Mouse (Mus musculus) CH12.LX (cell line): ENCODE measurements around the gene Etfdh. TPM values are rescaled to one million over a fixed set of nuclear protein-coding genes. Genes with fewer than 3 reads are reported as not detected.

ENCODE experiments used
- DNase-seq: peaks from one replicate; pipeline ENCODE4 v3.0.0-alpha.2; 2013; ENCODE audit errors: extremely low read depth
- H3K27ac ChIP-seq: 2 replicates; pipeline ENCODE4 v1.5.1; 2012; ENCODE audit warnings: low read depth, mild to moderate bottlenecking, control low read depth, moderate library complexity; ENCODE audit not compliant: insufficient read depth
- H3K27me3 ChIP-seq: replicated peaks from 2 replicates; pipeline ENCODE3; 2012; ENCODE audit warnings: inconsistent platforms
- H3K36me3 ChIP-seq, 2 experiments: replicated peaks in 1 of 2; 2 replicates each; pipeline versions ENCODE3 to v1.6.1; 2012; ENCODE audit warnings: inconsistent platforms in 1 of 2, low read length in 1 of 2, mild to moderate bottlenecking in 1 of 2, mixed read lengths in 1 of 2, moderate library complexity in 1 of 2; ENCODE audit not compliant: control insufficient read depth in 1 of 2, insufficient read depth in 1 of 2
- H3K4me1 ChIP-seq, 2 experiments: 2 replicates each; pipeline ENCODE4 v1.6.1; 2012; ENCODE audit warnings: inconsistent platforms in 1 of 2, moderate library complexity in 1 of 2; ENCODE audit not compliant: insufficient read depth in 2 of 2, control insufficient read depth in 1 of 2
- H3K4me2 ChIP-seq: 2 replicates; pipeline ENCODE4 v1.6.1; 2012; ENCODE audit warnings: low read depth, mild to moderate bottlenecking, control low read depth; ENCODE audit not compliant: poor library complexity, insufficient read depth, severe bottlenecking
- H3K4me3 ChIP-seq, 3 experiments: fragments of 150-350 bp in 1 of 3; sonication (generic) in 1 of 3; replicated peaks in 1 of 3; 2 replicates each; pipeline versions ENCODE3 to v1.5.1; 2011 to 2012; ENCODE audit warnings: low read depth in 2 of 3, low read length in 2 of 3, mild to moderate bottlenecking in 2 of 3, moderate library complexity in 2 of 3, control low read depth in 1 of 3, improper control_type of control experiment in 1 of 3, inconsistent platforms in 1 of 3, mixed read lengths in 1 of 3; ENCODE audit not compliant: poor library complexity in 1 of 3
- H3K79me2 ChIP-seq: replicated peaks from 2 replicates; pipeline ENCODE4 v1.6.1; 2012; ENCODE audit warnings: mild to moderate bottlenecking, moderate library complexity; ENCODE audit not compliant: control insufficient read depth, poor library complexity, insufficient read depth, severe bottlenecking; ENCODE audit errors: extremely low read depth
- H3K9ac ChIP-seq: 2 replicates; pipeline ENCODE4 v1.6.1; 2012; ENCODE audit warnings: low read depth, mild to moderate bottlenecking, control low read depth, moderate library complexity; ENCODE audit not compliant: insufficient read depth
- H3K9me3 ChIP-seq: replicated peaks from 2 replicates; pipeline ENCODE3; 2012; ENCODE audit warnings: low read length, inconsistent platforms, mixed read lengths
- BHLHE40 ChIP-seq: IDR thresholded peaks from 2 replicates; pipeline ENCODE4 v1.6.1; 2011; ENCODE audit warnings: mild to moderate bottlenecking, low read depth, low read length, improper control_type of control experiment
- CHD2 ChIP-seq: IDR thresholded peaks from 2 replicates; pipeline ENCODE4 v1.6.1; 2011; ENCODE audit warnings: low read length, improper control_type of control experiment
- CTCF ChIP-seq, 2 experiments: IDR thresholded peaks in 1 of 2; conservative IDR thresholded peaks in 1 of 2; 2 replicates each; pipeline ENCODE4 v1.5.1; 2011 to 2012; ENCODE audit warnings: low read depth in 2 of 2, low read length in 2 of 2, improper control_type of control experiment in 1 of 2, inconsistent platforms in 1 of 2, mild to moderate bottlenecking in 1 of 2, moderate library complexity in 1 of 2
- ELF1 ChIP-seq: IDR thresholded peaks from 2 replicates; pipeline ENCODE4 v1.6.1; 2014; ENCODE audit warnings: low read depth, mild to moderate bottlenecking, inconsistent platforms, low read length, improper control_type of control experiment
- EP300 ChIP-seq: IDR thresholded peaks from 2 replicates; pipeline ENCODE4 v1.6.1; 2011; ENCODE audit warnings: low read length, improper control_type of control experiment
- GABPA ChIP-seq: IDR thresholded peaks from 2 replicates; pipeline ENCODE4 v1.6.1; 2012; ENCODE audit warnings: low read depth, low read length, improper control_type of control experiment, inconsistent platforms; ENCODE audit not compliant: insufficient replicate concordance
- IRF4 ChIP-seq: IDR thresholded peaks from 2 replicates; pipeline ENCODE4 v1.6.1; 2014; ENCODE audit warnings: low read depth, mild to moderate bottlenecking, inconsistent platforms, low read length, improper control_type of control experiment
- JUN ChIP-seq: IDR thresholded peaks from 2 replicates; pipeline ENCODE4 v1.6.1; 2011; ENCODE audit warnings: low read depth, mild to moderate bottlenecking, low read length, improper control_type of control experiment, moderate library complexity; ENCODE audit not compliant: insufficient read depth
- JUND ChIP-seq: conservative IDR thresholded peaks from 2 replicates; pipeline ENCODE4 v1.6.1; 2011; ENCODE audit warnings: low read depth, low read length, improper control_type of control experiment
- KAT2A ChIP-seq: IDR thresholded peaks from 2 replicates; pipeline ENCODE4 v1.6.1; 2012; ENCODE audit warnings: low read length, improper control_type of control experiment, inconsistent platforms; ENCODE audit not compliant: insufficient replicate concordance
- MAX ChIP-seq: IDR thresholded peaks from 2 replicates; pipeline ENCODE4 v1.6.1; 2011; ENCODE audit warnings: low read length, improper control_type of control experiment
- MAZ ChIP-seq: IDR thresholded peaks from 2 replicates; pipeline ENCODE4 v1.6.1; 2012; ENCODE audit warnings: low read depth, mild to moderate bottlenecking, inconsistent platforms, low read length, improper control_type of control experiment, moderate library complexity
- MEF2A ChIP-seq: IDR thresholded peaks from 2 replicates; pipeline ENCODE4 v1.6.1; 2014; ENCODE audit warnings: low read depth, mild to moderate bottlenecking, inconsistent platforms, low read length, improper control_type of control experiment, borderline replicate concordance
- MXI1 ChIP-seq: IDR thresholded peaks from 2 replicates; pipeline ENCODE4 v1.6.1; 2011; ENCODE audit warnings: mild to moderate bottlenecking, low read depth, low read length, improper control_type of control experiment
- MYC ChIP-seq: IDR thresholded peaks from 2 replicates; pipeline ENCODE4 v1.6.1; 2011; ENCODE audit warnings: low read depth, mild to moderate bottlenecking, improper control_type of control experiment, low read length
- NELFE ChIP-seq: IDR thresholded peaks from 2 replicates; pipeline ENCODE4 v1.6.1; 2011; ENCODE audit warnings: low read depth, low read length, improper control_type of control experiment
- NRF1 ChIP-seq: IDR thresholded peaks from 2 replicates; pipeline ENCODE4 v1.6.1; 2014; ENCODE audit warnings: low read depth, mild to moderate bottlenecking, inconsistent platforms, low read length, improper control_type of control experiment, moderate library complexity
- POLR2A ChIP-seq: IDR thresholded peaks from 2 replicates; pipeline ENCODE4 v1.6.1; 2011; ENCODE audit warnings: low read depth, mild to moderate bottlenecking, improper control_type of control experiment, low read length
- POLR2AphosphoS2 ChIP-seq: IDR thresholded peaks from 2 replicates; pipeline ENCODE4 v1.6.1; 2011; ENCODE audit warnings: low read depth, low read length, improper control_type of control experiment
- RCOR1 ChIP-seq: conservative IDR thresholded peaks from 2 replicates; pipeline ENCODE4 v1.6.1; 2012; ENCODE audit warnings: low read depth, mild to moderate bottlenecking, inconsistent platforms, low read length, improper control_type of control experiment
- SIN3A ChIP-seq: IDR thresholded peaks from 2 replicates; pipeline ENCODE4 v1.6.1; 2012; ENCODE audit warnings: low read length, improper control_type of control experiment, inconsistent platforms
- TBP ChIP-seq: conservative IDR thresholded peaks from 2 replicates; pipeline ENCODE4 v1.6.1; 2011; ENCODE audit warnings: low read depth, low read length, improper control_type of control experiment
- TCF12 ChIP-seq: IDR thresholded peaks from 2 replicates; pipeline ENCODE4 v1.6.1; 2014; ENCODE audit warnings: low read depth, mild to moderate bottlenecking, inconsistent platforms, low read length, improper control_type of control experiment
- USF1 ChIP-seq: IDR thresholded peaks from 2 replicates; pipeline ENCODE4 v1.6.1; 2014; ENCODE audit warnings: low read depth, mild to moderate bottlenecking, inconsistent platforms, low read length, improper control_type of control experiment
- USF2 ChIP-seq: conservative IDR thresholded peaks from 2 replicates; pipeline ENCODE4 v1.6.1; 2011; ENCODE audit warnings: low read depth, low read length, improper control_type of control experiment
- ZC3H11A ChIP-seq: IDR thresholded peaks from 2 replicates; pipeline ENCODE4 v1.6.1; 2012; ENCODE audit warnings: low read depth, mild to moderate bottlenecking, inconsistent platforms, low read length, improper control_type of control experiment
- ZKSCAN1 ChIP-seq: IDR thresholded peaks from 2 replicates; pipeline ENCODE4 v1.6.1; 2012; ENCODE audit warnings: low read depth, inconsistent platforms, low read length, improper control_type of control experiment, borderline replicate concordance
- ZMIZ1 ChIP-seq: IDR thresholded peaks from 2 replicates; pipeline ENCODE4 v1.6.1; 2012; ENCODE audit warnings: low read depth, mild to moderate bottlenecking, inconsistent platforms, low read length, improper control_type of control experiment
- dilution Hi-C: fragments of 300-500 bp; cut with MboI; formaldehyde crosslinking; loops from 2 replicates; pipeline ENCODE4 v1.14.3; 2020; ENCODE audit warnings: low sequenced_read_pairs; ENCODE audit not compliant: extremely low pct_unique_long_range_greater_than_20kb, extremely low pct_ligation_motif_present
- in situ Hi-C: fragments of 300-500 bp; cut with MboI; formaldehyde crosslinking; loops from 3 replicates; pipeline ENCODE4 v1.14.3; 2019; ENCODE audit warnings: low sequenced_read_pairs, low pct_ligation_motif_present, low pct_unique_long_range_greater_than_20kb, mixed read lengths
- polyA plus RNA-seq: library from polyadenylated mRNA; unstranded; fragments of >175 nt; gene quantifications from 2 replicates; pipeline ENCODE4 v1.2.1, GENCODE M21; 2012; ENCODE audit warnings: low read depth; ENCODE audit not compliant: insufficient read length
- total RNA-seq, 2 experiments: library from RNA; depleted of rRNA; stranded (reverse); fragments of 300-350 nt in 1 of 2; fragments of >200 nt in 1 of 2; gene quantifications; 2 replicates each; pipeline ENCODE4 v1.2.3; 2012 to 2014

Etfdh gene
- total and polyA plus RNA-seq, 3 experiments: 22.0 to 32.1 (median 22.4) TPM

DNA sequence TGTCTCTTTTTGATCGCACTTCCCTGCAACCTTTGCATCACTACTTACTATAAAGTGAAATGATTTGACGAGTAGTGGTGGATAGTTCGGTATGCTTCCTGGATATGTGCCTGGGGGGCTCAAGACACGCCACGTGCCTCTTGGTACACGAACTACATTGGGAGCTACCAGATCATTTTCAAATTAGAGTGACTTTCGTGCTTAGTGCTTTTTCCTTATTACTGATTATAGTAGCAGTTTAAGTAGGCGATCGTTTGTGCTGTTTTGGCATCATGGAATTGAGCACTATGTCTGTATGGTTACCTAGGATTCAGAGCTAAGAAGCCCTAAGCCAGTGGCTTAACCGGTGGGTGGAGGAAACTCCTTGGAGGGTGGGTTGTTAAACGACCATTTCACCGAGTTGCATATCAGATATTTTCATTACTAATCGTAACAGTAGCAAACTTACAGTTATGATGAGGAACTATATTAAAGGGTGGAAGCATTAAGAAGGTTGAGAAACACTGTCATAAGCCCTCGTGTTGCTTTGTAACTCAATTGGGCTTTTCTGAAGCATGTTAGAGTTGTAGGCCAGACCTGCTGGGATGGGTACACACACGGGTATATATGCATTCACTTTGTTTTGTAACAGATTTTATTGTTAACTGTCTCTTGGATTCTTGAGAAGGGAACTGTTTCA, 37.4 kb downstream of the Etfdh start:
- Histone ChIP-seq H3K79me2 (peaks cover 44% of the 10 kb centered on the region), H3K27ac (peak overlapping the region; percentile 51; the same call in 1 of the 2 replicates), H3K9ac (peak overlapping the region; percentile 89), H3K4me1 (peaks cover 2 to 21% of the 10 kb centered on the region in 2 experiments; a peak in 3 of 4 replicates), H3K4me2 (peak overlapping the region; percentile 74), H3K4me3 (peak overlapping the region; percentile 83 to 97 (median 83)), H3K9me3 (no peaks in the 10 kb centered on the region), H3K36me3 (peaks cover 25 to 37% of the 10 kb centered on the region in 2 experiments), H3K27me3 (no peaks in the 10 kb centered on the region)
- in situ Hi-C loops (loop anchor here (25.0 kb wide), 1 partner anchor 630 kb away; no protein-coding TSS in a partner anchor), dilution Hi-C loops (loop anchor here (25.0 kb wide), 1 partner anchor 380 kb away; no protein-coding TSS in a partner anchor)
- no peak for DNase-seq
- TF ChIP-seq MYC: peak; percentile 54
- no peak for TF ChIP-seq MEF2A
- peak; percentile 54 for TF ChIP-seq MAX
- no peak for TF ChIP-seq POLR2A

DNA sequence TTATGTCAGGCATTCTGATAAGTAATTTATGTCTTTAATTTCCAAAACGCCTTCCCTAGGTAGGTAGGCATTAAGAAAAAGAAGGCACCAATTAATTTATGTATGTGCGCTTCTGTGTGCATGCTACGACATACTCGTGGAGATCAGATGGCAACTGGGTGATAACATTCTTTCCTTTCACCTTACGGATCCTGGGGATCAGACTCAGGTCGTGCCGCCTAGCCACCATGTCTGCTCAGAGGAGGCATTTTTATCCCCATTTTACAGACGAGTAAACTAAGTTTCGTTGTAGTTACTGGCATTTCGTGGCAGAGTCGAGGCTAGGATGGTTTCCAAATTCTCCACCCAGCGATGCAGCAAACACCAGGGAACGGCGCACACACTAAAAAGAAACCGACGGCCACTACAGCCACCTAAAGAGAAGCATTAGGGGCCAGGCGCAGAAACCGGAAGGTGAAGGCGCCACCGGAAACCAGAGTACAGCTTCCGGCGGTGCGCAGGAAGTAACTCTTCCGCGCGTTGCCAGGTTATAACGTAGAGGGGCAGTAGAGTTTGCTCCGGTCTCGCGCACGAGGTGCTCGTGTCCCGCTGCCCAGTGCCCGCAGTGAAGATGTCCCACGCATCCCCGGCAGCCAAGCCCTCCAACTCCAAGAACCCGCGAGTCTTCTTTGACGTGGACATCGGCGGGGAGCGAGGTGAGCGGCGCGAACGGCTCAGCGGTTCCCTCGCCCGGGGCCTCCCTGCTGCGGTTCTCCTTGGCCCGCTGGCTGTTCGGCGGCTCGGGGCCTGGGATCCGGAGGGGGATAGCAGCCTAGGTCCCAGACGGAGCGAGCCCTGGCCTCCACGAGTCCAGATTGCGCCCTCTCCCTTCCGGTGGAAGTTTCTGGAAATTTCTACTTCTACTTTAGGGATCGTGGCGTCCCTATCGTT, 38.2 kb downstream of the Etfdh start, which contains the start of gene Ppid:
Ppid (plus strand) TSS at position 480 of the 930 bp plus-strand sequence.
- dilution Hi-C loops: loop anchor here (25.0 kb wide), 1 partner anchor 379 kb away; no protein-coding TSS in a partner anchor
- peak within 1 kb of the TSS; percentile 89 for H3K9ac ChIP-seq
- H3K36me3 ChIP-seq: peaks cover 19 to 29% of the 10 kb centered on the region in 2 experiments
- in situ Hi-C loops: loop anchor here (25.0 kb wide), 1 partner anchor 629 kb away; no protein-coding TSS in a partner anchor
- peak within 1 kb of the TSS; percentile 51; the same call in 1 of the 2 replicates for H3K27ac ChIP-seq
- H3K27me3 ChIP-seq: no peaks in the 10 kb centered on the region
- DNase-seq: peak; percentile 86
- peaks cover 41% of the 10 kb centered on the region for H3K79me2 ChIP-seq
- peak within 1 kb of the TSS; percentile 83 to 97 (median 83) for H3K4me3 ChIP-seq
- H3K4me1 ChIP-seq: peaks cover 2 to 21% of the 10 kb centered on the region in 2 experiments; a peak in 3 of 4 replicates
- H3K4me2 ChIP-seq: peak within 1 kb of the TSS; percentile 74
- H3K9me3 ChIP-seq: no peaks in the 10 kb centered on the region
- TF ChIP-seq MEF2A (no peak), NRF1 (peak; percentile 56), MXI1 (peak; percentile 86), BHLHE40 (peak; percentile 63), MAZ (no peak), RCOR1 (0 out of 2 replicates have a peak, but pooled peaks have one; percentile 30), NELFE (peak; percentile 94), GABPA (no peak), JUN (no peak; the same call in 1 of the 2 replicates), TBP (peak; percentile 83), IRF4 (no peak; the same call in 1 of the 2 replicates), JUND (no peak), POLR2AphosphoS2 (peak; percentile 73; the same call in 1 of the 2 replicates), ZC3H11A (no peak), ELF1 (peak; percentile 90), USF2 (no peak), KAT2A (peak; percentile 84; the same call in 1 of the 2 replicates), EP300 (no peak), ZKSCAN1 (no peak), USF1 (no peak), TCF12 (peak; percentile 88), SIN3A (peak; percentile 87), CTCF (conservative IDR thresholded peaks at IDR 0.05 in 1 of 2, IDR thresholded peaks at IDR 0.05 in 1 of 2; ENCODE audit: low read depth in 2 of 2, low read length in 2 of 2) (peak in 1 of 2 experiments; percentile 27; a peak in 2 of 4 replicates), ZMIZ1 (no peak; the same call in none of the 2 replicates), CHD2 (no peak)
